Mouse (Mus musculus): Measurements from ENCODE around the gene Sept11. TPM values are rescaled to one million over a fixed set of nuclear protein-coding genes. Genes with fewer than 3 reads are reported as not detected.

The Sept11 gene
- polyA plus RNA-seq, 1 experiment from 2014 or later = 115 TPM

DNA sequence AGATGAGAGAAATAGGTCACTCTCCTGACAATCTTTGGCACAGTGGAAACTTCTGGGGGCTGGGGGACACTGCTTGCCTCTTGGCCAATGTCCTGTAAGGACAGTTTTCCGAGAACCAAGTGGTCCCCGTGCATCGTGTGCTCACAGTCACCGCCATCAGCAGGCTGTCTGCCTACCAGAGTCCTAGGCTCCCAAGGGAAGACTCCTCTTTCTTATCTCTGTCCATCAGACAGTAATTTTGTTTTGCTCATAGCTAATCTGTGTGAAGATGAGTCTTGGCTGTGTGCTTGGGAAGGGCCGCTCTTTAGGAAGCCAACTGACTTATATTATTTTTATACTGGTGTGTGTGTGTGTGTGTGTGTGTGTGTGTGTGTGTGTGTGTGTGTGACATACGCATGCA, 52.3 kb downstream of the Sept11 start:
- Histone ChIP-seq H3K27me3 (replicated peaks) (no peaks in the 10 kb centered on the region), H3K4me3 (no peak overlapping the region), H3K27ac (ENCODE audit: poor library complexity, severe bottlenecking) (no peak overlapping the region), H3K9ac (no peak overlapping the region), H3K4me2 (no peak overlapping the region), H3K36me3 (peaks cover 20% of the 10 kb centered on the region), H3K4me1 (replicated peaks) (peaks cover 70% of the 10 kb centered on the region), H3K9me3 (replicated peaks) (no peaks in the 10 kb centered on the region)
- WGBS = 79% methylated on average over 6 of the region's 6 CpGs
- no peak for ATAC-seq (ENCODE audit: insufficient number of reproducible peaks, low FRiP score)

DNA sequence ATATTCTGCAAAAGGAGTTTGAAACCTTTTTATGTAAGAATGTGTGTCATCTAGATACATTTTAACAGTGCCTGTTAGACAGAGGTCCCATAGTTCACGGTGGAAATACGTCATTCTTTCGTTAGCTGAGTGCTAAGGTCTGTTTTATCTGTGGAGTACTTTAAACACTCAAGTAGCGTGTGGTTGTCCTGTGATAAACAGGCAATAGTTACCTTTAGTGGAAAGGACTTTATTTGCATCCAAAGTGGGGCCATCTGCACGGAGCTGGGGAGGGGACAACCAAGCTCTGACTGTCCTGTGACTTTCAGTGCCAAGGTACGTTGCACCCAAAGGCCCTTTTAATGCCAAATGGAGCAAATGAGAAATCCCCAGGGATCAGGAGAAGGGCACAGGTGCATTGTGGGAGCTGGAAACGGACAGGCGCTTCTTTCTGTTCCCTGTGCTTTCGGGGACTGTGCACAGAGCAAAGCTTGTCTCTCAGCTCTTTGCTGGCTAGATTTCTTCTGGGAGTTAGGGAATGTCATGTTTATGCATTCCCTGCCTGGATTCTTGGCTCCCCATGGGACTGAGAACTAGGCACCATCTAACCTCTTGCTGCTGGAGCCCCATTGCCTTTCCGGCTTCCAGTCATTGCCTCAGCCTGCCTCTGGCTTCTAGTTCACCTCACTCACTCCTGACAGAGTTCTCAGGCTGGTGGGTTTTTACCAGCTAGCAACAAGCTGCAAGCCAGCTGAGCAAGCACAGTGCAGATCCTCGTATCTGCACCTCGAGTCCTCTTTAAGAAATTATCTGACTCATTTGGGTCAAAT, 56.9 kb downstream of the Sept11 start:
- H3K4me2 ChIP-seq = 0 out of 2 replicates have a peak overlapping the region, but pooled peaks have one; percentile 23
- no peak for ATAC-seq (ENCODE audit: insufficient number of reproducible peaks, low FRiP score)

DNA sequence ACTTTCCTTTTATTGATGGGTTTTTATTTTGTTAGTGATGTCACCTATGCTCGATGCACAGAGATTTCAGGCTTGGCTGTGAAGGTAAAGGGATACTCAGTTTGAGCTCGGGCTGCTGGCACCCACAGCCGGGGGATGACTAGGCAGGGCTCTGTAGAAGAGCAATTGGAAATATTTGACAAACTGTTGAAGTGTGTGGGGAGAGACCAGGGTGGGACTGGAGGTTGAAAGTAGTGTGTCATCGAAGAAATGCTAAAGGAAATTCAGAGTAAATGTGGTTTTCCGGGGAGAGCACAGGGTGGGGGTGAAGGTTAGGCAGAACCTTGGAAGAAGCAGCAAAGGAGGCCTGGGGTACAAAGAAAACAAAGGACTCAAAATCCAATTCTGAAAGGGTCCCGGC, 58.7 kb downstream of the Sept11 start:
- H3K4me2 ChIP-seq = no peak overlapping the region
- no peak overlapping the region for H3K9ac ChIP-seq
- no peaks in the 10 kb centered on the region for H3K9me3 ChIP-seq (replicated peaks)
- peaks cover 55% of the 10 kb centered on the region for H3K4me1 ChIP-seq (replicated peaks)
- no peak overlapping the region for H3K27ac ChIP-seq (ENCODE audit: poor library complexity, severe bottlenecking)
- WGBS = 61% methylated on average over 6 of the region's 6 CpGs
- no peak for ATAC-seq (ENCODE audit: insufficient number of reproducible peaks, low FRiP score)
- no peak overlapping the region for H3K4me3 ChIP-seq
- H3K27me3 ChIP-seq (replicated peaks) = no peaks in the 10 kb centered on the region
- peaks cover 28% of the 10 kb centered on the region for H3K36me3 ChIP-seq

More for the DNA sequence above, 56.9 kb downstream of the Sept11 start:
- Histone ChIP-seq H3K4me1 (replicated peaks) (peaks cover 74% of the 10 kb centered on the region), H3K9ac (no peak overlapping the region), H3K9me3 (replicated peaks) (no peaks in the 10 kb centered on the region), H3K27me3 (replicated peaks) (no peaks in the 10 kb centered on the region), H3K36me3 (peaks cover 11% of the 10 kb centered on the region; the same call in 1 of the 2 replicates), H3K4me3 (no peak overlapping the region), H3K27ac (ENCODE audit: poor library complexity, severe bottlenecking) (peak overlapping the region; percentile 22; the same call in 1 of the 2 replicates)
- WGBS = 40% methylated on average over 12 of the region's 12 CpGs

DNA sequence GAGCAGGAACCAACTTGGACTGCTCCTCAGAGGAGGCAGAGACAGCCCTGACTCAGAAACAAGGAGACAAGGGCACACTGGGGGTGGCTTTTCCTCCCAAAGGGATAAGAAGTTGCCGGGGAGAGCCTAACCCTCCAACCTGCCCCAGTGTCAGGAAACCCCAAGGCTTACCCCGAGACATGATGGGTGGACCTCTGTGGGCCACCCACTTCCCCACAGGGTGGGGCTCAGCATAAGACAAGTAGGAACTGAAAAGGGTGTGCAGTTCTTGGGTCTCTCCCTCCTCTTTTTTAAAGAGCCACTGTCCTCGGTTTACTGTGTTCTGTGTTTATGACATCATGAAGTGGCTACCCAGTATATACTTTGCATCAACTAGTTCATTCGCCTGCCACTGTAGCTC, 59.2 kb downstream of the Sept11 start:
- 77% methylated on average over 4 of the region's 4 CpGs for WGBS
- H3K27me3 ChIP-seq (replicated peaks) = no peaks in the 10 kb centered on the region
- H3K4me2 ChIP-seq = no peak overlapping the region
- H3K27ac ChIP-seq (ENCODE audit: poor library complexity, severe bottlenecking) = no peak overlapping the region
- no peak for ATAC-seq (ENCODE audit: insufficient number of reproducible peaks, low FRiP score)
- peaks cover 51% of the 10 kb centered on the region for H3K4me1 ChIP-seq (replicated peaks)
- H3K9ac ChIP-seq = no peak overlapping the region
- peaks cover 33% of the 10 kb centered on the region for H3K36me3 ChIP-seq
- H3K9me3 ChIP-seq (replicated peaks) = no peaks in the 10 kb centered on the region
- no peak overlapping the region for H3K4me3 ChIP-seq

DNA sequence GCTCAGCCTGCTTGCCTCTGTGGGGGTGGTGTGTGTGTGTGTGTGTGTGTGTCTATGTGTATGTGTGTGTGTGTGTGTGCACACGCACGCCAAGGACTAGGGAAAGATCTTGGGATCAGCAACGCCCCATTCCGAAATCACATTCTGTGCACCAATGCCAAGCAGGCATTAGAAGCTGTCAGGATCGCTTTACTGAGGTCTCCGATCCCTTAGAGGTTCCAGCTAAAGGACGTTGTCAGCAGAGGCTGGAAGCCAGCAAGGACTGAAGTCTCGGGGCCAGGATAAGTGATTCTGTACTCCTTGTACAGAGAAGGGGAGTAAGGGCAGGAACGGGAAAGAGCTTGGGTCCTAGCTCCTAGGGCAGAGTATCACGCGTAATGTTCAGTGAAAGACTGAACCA, 61.2 kb downstream of the Sept11 start:
- Histone ChIP-seq H3K9me3 (replicated peaks) (no peaks in the 10 kb centered on the region), H3K4me3 (no peak overlapping the region), H3K4me2 (no peak overlapping the region), H3K36me3 (peaks cover 49% of the 10 kb centered on the region), H3K4me1 (replicated peaks) (peaks cover 46% of the 10 kb centered on the region), H3K27me3 (replicated peaks) (no peaks in the 10 kb centered on the region), H3K9ac (no peak overlapping the region), H3K27ac (ENCODE audit: poor library complexity, severe bottlenecking) (no peak overlapping the region)
- ATAC-seq (ENCODE audit: insufficient number of reproducible peaks, low FRiP score) = no peak
- WGBS = 88% methylated on average over 11 of the region's 11 CpGs

DNA sequence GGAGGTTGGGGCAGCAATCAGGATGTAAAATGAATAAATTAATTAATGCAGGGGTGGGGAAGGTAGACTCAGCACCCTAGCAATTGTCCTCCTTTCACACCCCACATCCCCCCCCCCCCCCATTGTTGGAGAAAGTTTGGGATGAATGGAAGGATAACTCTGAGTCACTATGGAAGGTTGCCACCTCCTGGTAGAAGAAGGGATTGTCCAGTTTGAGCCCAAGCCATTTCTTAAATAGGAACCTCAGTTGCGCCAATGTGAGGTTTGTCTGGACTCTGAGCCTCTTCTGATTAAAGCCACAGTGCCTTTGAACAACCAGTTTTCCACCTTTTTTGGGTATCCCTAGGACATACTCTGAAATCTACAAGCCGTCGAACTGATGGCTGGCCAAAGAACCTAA, 70.3 kb downstream of the Sept11 start:
- H3K9me3 ChIP-seq (replicated peaks) = no peaks in the 10 kb centered on the region
- H3K9ac ChIP-seq = no peak overlapping the region
- H3K27ac ChIP-seq (ENCODE audit: poor library complexity, severe bottlenecking) = no peak overlapping the region
- peaks cover 83% of the 10 kb centered on the region for H3K36me3 ChIP-seq
- H3K4me1 ChIP-seq (replicated peaks) = no peaks in the 10 kb centered on the region
- WGBS = 82% methylated on average over 3 of the region's 3 CpGs
- ATAC-seq (ENCODE audit: insufficient number of reproducible peaks, low FRiP score) = no peak
- H3K27me3 ChIP-seq (replicated peaks) = no peaks in the 10 kb centered on the region
- no peak overlapping the region for H3K4me2 ChIP-seq
- no peak overlapping the region for H3K4me3 ChIP-seq

GRCm38 (mm10) chr5:93167919-93168516, 74.8 kb downstream of the Sept11 start:
- no peak overlapping the region for H3K9ac ChIP-seq
- peaks cover 12% of the 10 kb centered on the region for H3K4me1 ChIP-seq (replicated peaks)
- no peaks in the 10 kb centered on the region for H3K27me3 ChIP-seq (replicated peaks)
- no peaks in the 10 kb centered on the region for H3K9me3 ChIP-seq (replicated peaks)
- WGBS = 92% methylated on average over 11 of the region's 11 CpGs
- peaks cover 78% of the 10 kb centered on the region for H3K36me3 ChIP-seq
- no peak overlapping the region for H3K4me3 ChIP-seq
- H3K4me2 ChIP-seq = no peak overlapping the region
- no peak for ATAC-seq (ENCODE audit: insufficient number of reproducible peaks, low FRiP score)
- H3K27ac ChIP-seq (ENCODE audit: poor library complexity, severe bottlenecking) = no peak overlapping the region

GRCm38 (mm10) chr5:93168654-93169053, 75.4 kb downstream of the Sept11 start:
- no peak for ATAC-seq (ENCODE audit: insufficient number of reproducible peaks, low FRiP score)
- Histone ChIP-seq H3K9me3 (replicated peaks) (no peaks in the 10 kb centered on the region), H3K4me3 (no peak overlapping the region), H3K4me1 (replicated peaks) (peaks cover 12% of the 10 kb centered on the region), H3K4me2 (no peak overlapping the region), H3K36me3 (peaks cover 78% of the 10 kb centered on the region), H3K27ac (ENCODE audit: poor library complexity, severe bottlenecking) (no peak overlapping the region), H3K9ac (no peak overlapping the region), H3K27me3 (replicated peaks) (no peaks in the 10 kb centered on the region)
- WGBS = 91% methylated on average over 6 of the region's 6 CpGs

DNA sequence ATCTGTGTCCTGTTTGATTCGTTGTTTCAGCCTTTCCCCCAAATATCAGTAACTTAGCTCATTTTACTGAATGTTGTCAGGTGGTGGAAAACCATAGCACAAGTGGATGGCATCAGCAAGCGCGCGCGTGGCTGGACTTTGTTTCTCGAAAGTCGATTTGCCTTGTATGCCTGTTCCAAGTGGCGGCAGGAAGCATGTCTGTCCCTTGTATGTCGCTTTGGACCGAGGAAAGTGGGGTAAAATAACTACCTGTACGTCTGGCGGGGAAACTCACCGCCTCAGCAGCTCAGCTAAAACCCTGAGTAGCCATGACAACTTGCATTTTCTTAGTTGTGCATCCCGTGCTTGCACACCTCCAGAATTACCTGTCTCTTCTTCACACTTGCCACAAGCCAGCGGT, 78.2 kb downstream of the Sept11 start:
- no peaks in the 10 kb centered on the region for H3K27me3 ChIP-seq (replicated peaks)
- no peak overlapping the region for H3K4me2 ChIP-seq
- no peaks in the 10 kb centered on the region for H3K9me3 ChIP-seq (replicated peaks)
- 94% methylated on average over 15 of the region's 15 CpGs for WGBS
- H3K27ac ChIP-seq (ENCODE audit: poor library complexity, severe bottlenecking) = no peak overlapping the region
- H3K4me3 ChIP-seq = no peak overlapping the region
- peaks cover 12% of the 10 kb centered on the region for H3K4me1 ChIP-seq (replicated peaks)
- H3K36me3 ChIP-seq = peaks cover 74% of the 10 kb centered on the region
- no peak overlapping the region for H3K9ac ChIP-seq
- ATAC-seq (ENCODE audit: insufficient number of reproducible peaks, low FRiP score) = no peak

- no peaks in the 10 kb centered on the region for H3K27me3 ChIP-seq (replicated peaks)
- H3K36me3 ChIP-seq = peaks cover 69% of the 10 kb centered on the region
- H3K27ac ChIP-seq (ENCODE audit: poor library complexity, severe bottlenecking) = peak overlapping the region; percentile 6; the same call in 1 of the 2 replicates
- no peak overlapping the region for H3K4me3 ChIP-seq
- no peaks in the 10 kb centered on the region for H3K9me3 ChIP-seq (replicated peaks)
- 39% methylated on average over 6 of the region's 6 CpGs for WGBS
- 0 out of 2 replicates have a peak overlapping the region, but pooled peaks have one; percentile 3 for H3K4me2 ChIP-seq
- H3K9ac ChIP-seq = no peak overlapping the region
- no peak for ATAC-seq (ENCODE audit: insufficient number of reproducible peaks, low FRiP score)
- peaks cover 12% of the 10 kb centered on the region for H3K4me1 ChIP-seq (replicated peaks)
These were observed 79.3 kb downstream of the Sept11 start for GRCm38 (mm10) chr5:93172536-93172935.

DNA sequence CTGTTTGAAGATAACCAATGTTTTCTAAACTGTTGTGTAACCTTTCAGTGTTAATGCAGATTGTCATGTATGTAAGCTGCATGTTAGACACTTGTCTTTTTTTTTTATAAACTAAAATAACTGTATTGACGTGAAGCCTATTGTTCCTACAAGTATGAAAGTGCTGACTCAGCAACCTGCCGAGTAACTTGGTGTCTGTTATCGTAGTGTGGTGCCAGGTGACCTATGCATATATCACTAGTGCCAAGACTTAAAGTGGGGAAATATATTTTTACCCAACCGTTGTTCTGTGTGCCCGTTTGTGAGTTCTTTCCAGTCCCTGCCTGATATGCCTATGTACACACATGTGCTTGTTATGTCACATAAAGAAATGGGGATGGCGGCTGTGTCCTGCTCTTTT, 81.4 kb downstream of the Sept11 start:
- Histone ChIP-seq H3K4me2 (no peak overlapping the region), H3K4me3 (no peak overlapping the region), H3K27ac (ENCODE audit: poor library complexity, severe bottlenecking) (no peak overlapping the region), H3K9ac (no peak overlapping the region), H3K9me3 (replicated peaks) (no peaks in the 10 kb centered on the region), H3K36me3 (peaks cover 59% of the 10 kb centered on the region), H3K4me1 (replicated peaks) (peaks cover 12% of the 10 kb centered on the region), H3K27me3 (replicated peaks) (no peaks in the 10 kb centered on the region)
- no peak for ATAC-seq (ENCODE audit: insufficient number of reproducible peaks, low FRiP score)
- 82% methylated on average over 6 of the region's 6 CpGs for WGBS
